Mouse (Mus musculus) small intestine, adult 2 months (tissue): Measurements from ENCODE around the gene Gm37240.

Source experiments
- CTCF ChIP-seq: fragments of 200-500 bp; IDR thresholded peaks from 2 replicates; pipeline ENCODE4 v1.5.1; 2012; ENCODE audit warnings: low read depth, mild to moderate bottlenecking, control low read depth, inconsistent platforms, low read length, moderate library complexity, mixed read lengths; ENCODE audit not compliant: insufficient replicate concordance, insufficient read length; ENCODE audit errors: extremely low read depth
- POLR2A ChIP-seq: fragments of 200-500 bp; IDR thresholded peaks from 2 replicates; pipeline ENCODE4 v1.6.1; 2012; ENCODE audit warnings: low read depth, mild to moderate bottlenecking, control low read depth, inconsistent platforms, low read length, moderate library complexity

GRCm38 (mm10) chr3:85385371-85385770, 501.9 kb downstream of the Gm37240 start:
- TF ChIP-seq CTCF = no peak
- no peak for TF ChIP-seq POLR2A
